Mouse (Mus musculus) 3134 (cell line): Measurements from ENCODE around the gene Rai1.
A peak's percentile ranks its signal among the peaks of the same experiment; 100 is the strongest.

ENCODE experiments used
- DNase-seq: peaks from one replicate; pipeline ENCODE4 v3.0.0-alpha.2; 2011; ENCODE audit warnings: low spot score; ENCODE audit not compliant: insufficient read length; ENCODE audit errors: extremely low read depth

Gene Rai1

DNA sequence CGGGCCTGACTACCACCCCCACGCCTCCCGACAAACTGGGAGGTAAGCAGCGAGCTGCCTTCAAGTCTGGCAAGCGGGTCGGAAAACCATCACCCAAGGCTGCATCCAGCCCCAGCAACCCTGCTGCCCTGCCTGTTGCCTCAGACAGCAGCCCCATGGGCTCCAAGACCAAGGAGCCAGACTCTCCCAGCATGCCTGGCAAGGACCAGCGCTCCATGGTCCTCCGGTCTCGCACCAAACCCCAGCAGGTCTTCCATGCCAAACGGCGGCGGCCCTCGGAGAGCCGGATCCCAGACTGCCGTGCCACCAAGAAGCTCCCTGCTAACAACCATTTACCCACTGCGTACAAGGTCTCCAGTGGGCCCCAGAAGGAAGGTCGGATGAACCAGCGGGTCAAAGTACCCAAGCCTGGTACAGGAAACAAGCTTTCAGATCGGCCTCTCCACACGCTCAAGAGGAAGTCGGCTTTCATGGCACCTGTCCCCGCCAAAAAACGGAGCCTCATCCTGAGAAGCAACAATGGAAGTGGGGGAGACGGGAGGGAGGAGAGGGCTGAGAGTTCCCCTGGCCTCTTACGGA, 83.6 kb downstream of the Rai1 start:
- DNase-seq, result no peak

- no peak for DNase-seq
These were observed 84.8 kb downstream of the Rai1 start for GRCm38 (mm10) chr11:60189501-60190040.

DNA sequence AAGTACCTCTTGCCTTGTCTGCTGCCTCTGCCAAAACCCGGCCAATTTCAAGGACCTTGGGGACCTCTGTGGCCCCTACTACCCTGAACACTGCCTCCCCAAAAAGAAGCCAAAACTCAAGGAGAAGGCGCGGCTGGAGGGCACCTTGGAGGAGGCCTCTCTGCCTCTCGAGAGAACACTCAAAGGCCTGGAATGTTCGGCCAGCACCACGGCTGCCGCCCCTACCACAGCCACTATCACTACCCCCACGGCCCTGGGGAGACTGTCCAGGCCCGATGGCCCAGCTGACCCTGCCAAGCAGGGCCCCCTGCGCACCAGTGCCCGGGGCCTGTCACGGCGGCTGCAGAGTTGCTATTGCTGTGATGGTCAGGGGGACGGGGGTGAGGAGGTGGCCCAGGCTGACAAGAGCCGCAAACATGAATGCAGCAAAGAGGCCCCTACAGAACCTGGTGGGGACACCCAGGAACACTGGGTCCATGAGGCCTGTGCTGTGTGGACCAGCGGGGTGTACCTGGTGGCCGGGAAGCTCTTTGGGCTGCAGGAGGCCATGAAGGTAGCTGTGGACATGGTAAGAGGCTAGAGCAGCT, 85.3 kb downstream of the Rai1 start:
- DNase-seq, result no peak

- no peak for DNase-seq
These were observed 87.7 kb downstream of the Rai1 start for GRCm38 (mm10) chr11:60192534-60192933.

DNA sequence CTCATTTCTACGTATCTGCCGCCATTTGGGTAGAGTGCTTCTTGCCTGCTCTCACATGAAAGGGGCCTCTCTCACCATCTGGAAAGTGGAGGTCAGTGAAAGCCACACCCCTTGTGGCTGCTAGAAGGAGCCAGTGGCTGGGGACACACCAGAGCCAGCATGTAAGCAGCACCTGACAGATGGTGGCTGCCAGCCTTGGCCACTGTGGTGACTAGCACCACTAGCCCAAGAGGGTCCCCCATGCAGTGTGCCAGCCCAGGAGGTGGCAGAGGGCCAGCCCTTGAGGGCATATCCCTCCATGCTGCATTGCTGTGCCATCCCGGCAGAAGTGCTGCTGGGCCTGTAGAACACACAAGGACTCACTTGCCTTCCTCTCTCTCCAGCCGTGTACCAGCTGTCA, 88.7 kb downstream of the Rai1 start:
- no peak for DNase-seq

DNA sequence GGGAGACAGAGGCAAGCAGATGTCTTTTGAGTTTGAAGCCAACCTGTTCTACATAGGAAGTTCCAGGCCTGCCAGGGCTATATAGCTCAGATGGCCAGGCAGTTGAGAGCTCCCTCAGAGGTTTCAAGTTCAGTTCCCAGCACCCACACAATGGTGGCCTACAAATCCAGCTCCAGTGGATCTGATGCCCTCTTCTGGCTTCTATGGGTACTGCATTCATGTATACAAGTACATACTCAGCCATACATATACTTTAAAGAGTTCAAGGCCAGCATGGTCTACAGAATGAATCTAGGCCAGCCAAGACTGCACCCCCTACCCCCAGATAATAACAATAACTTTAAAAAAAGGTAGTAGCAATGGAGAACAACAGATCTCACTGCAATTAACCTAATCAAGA, 90.3 kb downstream of the Rai1 start:
- no peak for DNase-seq

- no peak for DNase-seq
These were observed 91.5 kb downstream of the Rai1 start for GRCm38 (mm10) chr11:60196344-60196743.

- DNase-seq, result no peak
These were observed 93.3 kb downstream of the Rai1 start for GRCm38 (mm10) chr11:60197998-60198619.

- no peak for DNase-seq
These were observed 93.8 kb downstream of the Rai1 start for GRCm38 (mm10) chr11:60198651-60199050.

GRCm38 (mm10) chr11:60199702-60200184, 94.9 kb downstream of the Rai1 start:
- DNase-seq, result peak; percentile 75

DNA sequence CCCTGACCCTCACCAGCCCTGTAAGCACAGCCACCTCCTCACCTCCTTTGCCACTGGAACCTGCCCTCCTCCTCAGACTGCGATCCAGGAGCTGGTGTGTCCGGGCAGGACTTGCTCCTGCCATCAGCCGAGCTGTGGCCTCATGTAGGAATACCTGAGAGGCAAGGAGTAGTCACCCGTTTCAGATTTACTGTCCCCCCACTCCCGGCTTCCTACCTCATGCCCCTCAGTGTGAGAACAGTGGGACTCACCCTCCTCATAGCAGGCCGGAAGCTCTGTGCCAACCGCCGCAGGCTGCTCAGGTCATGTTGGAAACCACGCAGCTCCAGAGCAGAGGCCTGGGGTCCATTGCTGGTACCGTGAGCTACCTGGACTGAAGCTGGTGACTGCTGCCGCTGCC, 95.6 kb downstream of the Rai1 start:
- no peak for DNase-seq

DNA sequence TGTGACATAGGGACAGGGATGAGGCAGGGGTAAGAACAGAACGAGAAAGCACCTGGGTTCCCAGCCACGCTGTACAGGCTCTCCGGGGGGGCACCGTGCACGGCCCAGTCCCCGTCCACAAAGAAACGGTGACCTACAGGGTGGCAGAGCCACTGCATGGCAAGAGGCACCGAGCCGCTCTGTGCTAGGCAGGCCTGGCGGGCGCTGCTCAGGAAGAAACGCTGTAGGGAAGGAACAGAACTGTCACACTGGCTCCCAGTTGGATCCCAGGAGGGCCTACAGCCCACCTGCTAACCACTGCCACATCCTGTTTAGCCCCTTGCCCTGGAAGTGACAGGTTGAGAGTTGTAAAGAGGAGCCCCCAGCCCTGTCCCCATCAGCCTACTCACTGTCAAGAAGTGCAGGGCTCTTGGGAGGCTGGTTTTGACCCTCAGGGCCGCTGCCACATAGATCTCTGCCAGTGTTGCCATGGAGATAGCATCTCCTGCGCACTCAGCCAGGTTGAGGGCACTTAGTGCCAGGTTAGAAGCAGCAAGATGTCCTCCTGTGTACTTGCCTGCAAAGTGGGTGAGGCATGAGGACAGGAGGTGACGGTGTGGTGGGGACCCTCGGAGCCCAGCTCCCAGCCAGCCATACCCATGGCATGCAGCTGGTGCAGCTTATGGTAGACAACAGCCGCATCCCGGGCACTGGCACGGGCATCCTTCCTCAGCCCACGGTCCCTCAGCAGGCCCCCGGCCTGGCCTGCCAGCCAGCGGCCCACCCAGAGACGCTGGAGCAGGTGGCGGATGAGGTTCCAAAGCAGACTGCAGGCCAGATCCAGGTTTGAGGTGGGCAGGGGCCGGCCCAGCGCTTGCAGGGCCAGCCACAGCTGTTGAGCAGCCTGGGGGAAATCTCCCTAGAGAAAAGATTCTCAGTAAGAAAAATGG, 98.2 kb downstream of the Rai1 start:
- no peak for DNase-seq

DNA sequence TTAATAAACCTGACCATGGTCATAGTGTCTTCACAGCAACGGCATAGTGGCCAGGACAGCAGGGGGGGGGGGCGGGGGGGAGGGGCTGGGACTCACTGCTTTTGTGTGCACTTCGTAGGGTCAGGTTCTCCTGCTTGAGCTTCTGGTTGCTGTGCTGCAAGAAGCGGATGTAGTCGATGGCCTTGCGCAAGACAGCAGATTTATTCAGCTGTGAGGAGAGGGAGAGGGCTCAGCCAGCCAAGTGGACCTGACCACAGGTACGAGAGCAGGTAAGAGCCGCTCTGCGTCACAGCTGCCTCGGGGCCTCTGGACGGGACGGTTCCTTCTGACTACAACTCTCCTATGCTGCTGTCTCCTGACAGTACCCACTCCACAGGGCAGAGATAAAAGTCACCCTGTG, 100.2 kb downstream of the Rai1 start:
- DNase-seq, result no peak

GRCm38 (mm10) chr11:60206207-60206606, 101.4 kb downstream of the Rai1 start:
- no peak for DNase-seq

DNA sequence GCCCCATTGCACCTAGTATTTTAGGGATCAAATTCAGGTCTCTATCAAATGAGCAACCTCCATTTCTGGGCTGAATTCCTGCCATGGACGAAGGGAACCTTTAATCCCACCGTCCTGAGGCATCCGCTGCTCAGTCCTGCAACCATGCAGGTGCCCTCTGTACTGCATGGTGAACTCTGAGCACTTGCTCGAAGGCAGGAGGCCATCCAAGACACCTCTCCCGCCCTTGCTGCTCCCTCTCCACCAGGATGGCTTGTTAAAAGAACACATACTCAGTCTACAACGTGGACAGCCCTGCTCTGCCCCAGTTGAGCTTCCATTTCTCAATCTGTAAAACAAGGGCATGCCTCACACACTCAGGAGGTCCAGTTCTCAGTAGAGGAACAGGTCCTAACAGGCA, 103.4 kb downstream of the Rai1 start:
- DNase-seq, result no peak

DNA sequence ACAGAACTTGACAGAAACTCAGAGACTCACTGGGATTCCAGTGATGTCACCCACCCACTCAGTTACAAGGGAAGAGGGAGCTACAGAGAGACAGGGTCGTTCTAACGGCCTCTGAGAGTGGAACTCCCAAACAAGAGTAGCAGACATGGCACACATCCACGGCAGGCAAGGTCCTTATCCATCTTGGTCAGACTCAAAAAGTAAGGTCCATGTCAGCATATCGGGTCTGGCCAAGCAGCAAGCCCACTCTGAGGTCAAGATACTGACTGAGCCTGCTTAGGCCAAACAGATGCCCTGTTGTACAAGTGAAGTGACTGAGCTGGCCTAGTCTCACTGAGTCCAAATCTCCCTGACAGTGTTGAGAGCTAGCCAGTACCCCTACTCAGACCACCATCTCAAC, 103.9 kb downstream of the Rai1 start:
- DNase-seq, result no peak

DNA sequence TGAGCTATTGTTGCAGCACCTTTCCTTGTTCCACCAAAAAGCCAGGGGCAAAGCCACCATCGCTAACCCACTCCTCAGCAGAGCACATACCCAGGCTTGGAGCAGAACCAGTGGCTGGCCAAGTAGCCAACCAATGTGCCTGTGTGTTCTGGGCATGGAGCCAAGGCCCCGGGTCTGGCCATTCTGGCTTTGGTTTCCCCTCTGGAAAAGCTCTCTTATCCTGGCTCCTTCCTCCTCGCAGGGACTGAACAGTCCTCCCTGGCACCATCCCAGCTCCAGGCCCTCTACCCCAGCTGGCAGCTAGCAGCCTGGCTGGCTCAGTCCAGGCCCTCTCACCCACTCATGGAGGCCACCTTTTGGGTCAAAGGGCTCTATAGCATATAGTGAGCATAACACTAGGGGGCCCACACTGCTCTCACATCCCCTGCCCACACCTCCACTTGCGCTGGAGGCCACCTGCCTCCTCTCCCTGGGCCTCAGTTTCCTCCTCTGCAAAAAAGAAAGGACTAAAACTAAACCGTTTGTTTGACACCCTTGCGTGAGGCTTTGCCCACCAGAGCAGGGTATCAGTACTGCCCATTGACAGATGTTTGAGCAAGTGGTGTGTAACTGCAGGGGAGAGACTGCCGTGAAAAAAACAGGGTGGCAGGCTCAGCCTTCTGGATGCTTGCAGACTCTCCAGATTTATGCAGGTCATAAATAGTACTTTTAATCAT, 104.6 kb downstream of the Rai1 start:
- peak; percentile 73 for DNase-seq

GRCm38 (mm10) chr11:60209933-60210249, 105.1 kb downstream of the Rai1 start:
- no peak for DNase-seq

GRCm38 (mm10) chr11:60210305-60210724, 105.5 kb downstream of the Rai1 start:
- DNase-seq, result peak; percentile 95

DNA sequence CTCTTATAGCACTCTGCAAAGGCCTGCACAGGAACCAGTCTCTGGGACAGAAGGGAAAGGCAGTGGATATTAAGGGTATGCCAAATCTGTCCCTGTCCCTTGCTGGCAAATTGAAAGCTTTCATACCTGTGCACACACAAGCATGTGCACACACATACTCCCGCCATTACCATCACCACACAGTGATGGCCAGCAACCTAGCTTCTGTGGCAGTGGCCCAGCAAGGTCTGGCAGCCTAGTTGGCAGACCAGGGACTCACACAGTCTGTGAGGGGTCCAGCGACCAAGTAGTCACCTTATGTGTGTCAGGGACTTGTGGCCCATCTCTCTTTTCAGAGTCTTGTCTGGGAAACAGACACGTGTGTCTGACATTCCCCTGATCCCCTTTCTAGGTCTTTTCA, 106.3 kb downstream of the Rai1 start:
- no peak for DNase-seq
